Mouse (Mus musculus): ENCODE measurements around the gene Jmjd8. TPM values are rescaled to one million over a fixed set of nuclear protein-coding genes. Genes with fewer than 3 reads are reported as not detected.

Gene Jmjd8
- 61.9 and 63.0 TPM in 2 replicates for polyA plus RNA-seq (2015; fragmentation: Nextera tagmentation; extraction: Ambion mirVana)

DNA sequence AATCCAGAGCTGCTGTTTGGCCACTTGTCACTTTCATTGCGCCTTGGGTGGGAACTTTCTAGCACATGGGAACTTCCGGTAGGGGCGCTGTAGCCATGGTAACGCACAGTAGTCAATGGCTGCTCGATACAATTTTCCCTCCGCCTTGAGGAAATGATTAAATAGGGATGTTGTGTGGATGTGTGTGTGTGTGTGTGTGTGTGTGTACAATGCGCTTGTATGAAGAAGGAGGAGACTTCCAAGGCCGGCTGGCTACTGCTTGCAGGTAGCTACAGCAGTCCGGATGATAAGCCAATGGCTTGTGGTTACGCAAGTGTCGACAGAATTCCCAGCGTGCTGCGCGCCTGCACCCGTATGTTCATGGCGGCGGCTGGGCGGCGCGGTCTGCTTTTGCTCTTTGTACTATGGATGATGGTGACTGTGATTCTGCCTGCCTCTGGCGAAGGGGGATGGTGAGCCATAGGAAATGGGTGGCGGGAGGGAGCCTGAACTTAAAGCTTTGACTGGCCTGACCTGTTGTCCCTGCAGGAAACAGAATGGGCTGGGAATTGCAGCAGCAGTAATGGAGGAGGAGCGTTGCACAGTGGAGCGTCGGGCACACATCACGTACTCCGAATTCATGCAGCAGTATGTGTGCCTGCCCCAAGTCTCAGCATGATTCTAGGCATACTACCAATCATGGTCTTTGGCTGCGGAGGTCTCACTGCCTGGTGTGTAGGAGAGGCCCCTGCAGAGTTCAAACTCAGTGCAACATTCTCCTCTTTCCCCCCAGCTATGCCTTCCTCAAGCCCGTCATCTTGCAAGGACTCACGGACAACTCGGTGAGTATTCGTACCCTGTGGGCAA is at the start of gene Jmjd8:
TSS of gene Jmjd8 (plus strand) at position 156 of the 846 bp plus-strand sequence.
- Histone ChIP-seq H3K9me3 (no peaks in the 10 kb centered on the region), H3K4me1 (peaks cover 84% of the 10 kb centered on the region), H3K36me3 (replicated peaks) (0 out of 2 replicates have a peak, but pooled peaks cover 31% of the 10 kb centered on the region), H3K4me3 (peak within 1 kb of the TSS; percentile 66), H3K27me3 (replicated peaks) (no peaks in the 10 kb centered on the region), H3K4me2 (peak within 1 kb of the TSS; percentile 80), H3K27ac (peak within 1 kb of the TSS; percentile 91), H3K9ac (peak within 1 kb of the TSS; percentile 86)
- ATAC-seq (replicated peaks) = peak; percentile 59
- WGBS = 1% methylated on average over 32 of the region's 32 CpGs

DNA sequence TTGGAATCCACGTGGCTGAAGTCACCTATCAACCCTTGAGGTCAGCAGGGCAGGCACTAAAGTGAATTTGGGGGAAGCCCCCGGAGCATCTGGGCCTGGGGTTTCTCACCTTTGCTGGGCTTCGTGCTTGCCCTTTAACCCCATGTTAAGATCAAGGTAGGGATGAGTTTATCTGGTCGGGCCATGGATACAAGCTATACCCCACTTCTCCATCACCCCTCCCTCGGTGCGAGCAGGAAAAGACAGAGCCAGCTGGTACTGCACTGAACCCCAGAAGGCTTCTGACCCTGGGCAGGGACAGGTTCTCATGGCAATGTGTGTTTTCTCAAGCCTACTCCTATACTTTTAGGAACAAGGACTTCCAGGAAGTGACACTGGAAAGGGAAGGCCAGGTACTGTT is 47.3 kb upstream of the Jmjd8 start:
- Histone ChIP-seq H3K27me3 (replicated peaks) (no peaks in the 10 kb centered on the region), H3K27ac (no peak overlapping the region), H3K9me3 (no peaks in the 10 kb centered on the region), H3K4me2 (no peak overlapping the region), H3K36me3 (replicated peaks) (peaks cover 14% of the 10 kb centered on the region; the same call in 1 of the 2 replicates), H3K4me1 (peaks cover 24% of the 10 kb centered on the region), H3K4me3 (no peak overlapping the region), H3K9ac (no peak overlapping the region)
- no peak for ATAC-seq (replicated peaks)
- WGBS = 83% methylated on average over 6 of the region's 6 CpGs

- H3K36me3 ChIP-seq (replicated peaks) = peaks cover 19% of the 10 kb centered on the region; the same call in 1 of the 2 replicates
- H3K4me3 ChIP-seq = no peak overlapping the region
- 78% methylated on average over 7 of the region's 7 CpGs for WGBS
- H3K9me3 ChIP-seq = no peaks in the 10 kb centered on the region
- H3K4me2 ChIP-seq = no peak overlapping the region
- no peak overlapping the region for H3K27ac ChIP-seq
- peaks cover 24% of the 10 kb centered on the region for H3K4me1 ChIP-seq
- H3K9ac ChIP-seq = no peak overlapping the region
- no peaks in the 10 kb centered on the region for H3K27me3 ChIP-seq (replicated peaks)
- ATAC-seq (replicated peaks) = no peak
Measured at GRCm38 (mm10) chr17:25783086-25783485, 45.6 kb upstream of the Jmjd8 start.

DNA sequence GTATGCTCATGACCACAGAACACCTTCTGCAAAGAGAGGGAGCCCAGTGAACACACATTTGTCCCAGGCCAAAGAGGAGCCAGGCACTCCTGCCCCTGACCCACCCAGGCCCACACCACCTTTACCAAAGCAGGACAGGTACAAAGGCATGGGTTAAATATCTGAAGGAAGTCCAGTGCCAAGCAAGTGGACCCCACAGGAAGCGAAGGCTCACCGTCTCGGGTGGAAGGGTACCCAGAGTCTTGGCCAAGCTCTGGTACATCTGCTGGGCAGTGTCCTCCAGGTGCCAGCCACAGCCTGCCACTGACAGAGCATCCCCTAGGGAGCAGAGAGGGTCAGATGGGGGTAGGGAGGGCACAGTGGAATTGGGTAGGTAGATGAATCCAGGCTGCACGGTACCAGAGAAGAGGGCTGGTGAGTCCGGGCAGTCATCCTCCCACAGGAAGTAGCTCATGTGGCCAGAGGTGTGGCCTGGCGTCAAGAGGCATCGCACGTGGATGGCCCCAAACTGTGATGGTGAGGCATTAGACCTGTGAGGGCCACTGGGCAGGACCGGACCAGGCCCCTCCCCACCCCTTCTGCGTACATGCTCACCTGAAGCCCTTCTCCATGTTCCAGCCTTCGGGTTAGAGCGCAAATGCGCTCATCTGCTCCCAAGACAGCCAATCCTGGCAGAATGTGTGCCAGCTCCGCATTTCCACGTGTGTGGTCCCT is 44.6 kb upstream of the Jmjd8 start:
- ATAC-seq (replicated peaks) = 0 out of 2 replicates have a peak, but pooled peaks have one; percentile 6
- Histone ChIP-seq H3K4me3 (peak overlapping the region; percentile 74), H3K36me3 (replicated peaks) (peaks cover 20% of the 10 kb centered on the region; the same call in 1 of the 2 replicates), H3K27me3 (replicated peaks) (no peaks in the 10 kb centered on the region), H3K4me1 (peaks cover 24% of the 10 kb centered on the region), H3K9ac (peak overlapping the region; percentile 71), H3K9me3 (no peaks in the 10 kb centered on the region), H3K4me2 (peak overlapping the region; percentile 83), H3K27ac (no peak overlapping the region)
- 80% methylated on average over 15 of the region's 15 CpGs for WGBS

DNA sequence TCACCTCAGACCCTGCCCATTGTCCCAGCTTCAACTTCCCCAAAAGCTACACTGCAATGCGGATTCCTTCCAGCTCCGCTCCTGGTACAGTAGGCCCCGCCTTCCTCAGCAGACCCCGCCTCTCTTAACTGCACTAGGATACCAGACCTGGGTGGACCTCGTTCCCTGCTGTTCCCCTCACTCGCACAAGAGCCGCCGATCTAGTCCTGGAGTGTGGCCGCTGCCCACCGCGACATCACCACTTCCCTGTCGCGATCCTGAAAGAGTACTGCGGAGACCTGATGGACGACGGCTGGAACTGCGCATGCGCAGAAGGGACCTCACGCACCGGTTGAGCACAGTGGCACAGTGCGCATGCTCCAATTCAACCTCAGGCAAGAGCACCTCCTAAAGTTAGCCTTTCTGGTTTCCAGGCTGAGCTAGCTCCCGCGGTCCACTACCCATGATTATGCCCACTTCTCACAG is 43.4 kb upstream of the Jmjd8 start, which contains the start of gene Haghl:
TSS of gene Haghl (minus strand) at position 393 of the 465 bp plus-strand sequence.
- under 1% methylated on average over 23 of the region's 23 CpGs for WGBS
- Histone ChIP-seq H3K27me3 (replicated peaks) (no peaks in the 10 kb centered on the region), H3K27ac (peak within 1 kb of the TSS; percentile 89), H3K4me2 (peak within 1 kb of the TSS; percentile 83), H3K4me3 (peak within 1 kb of the TSS; percentile 74), H3K9me3 (no peaks in the 10 kb centered on the region), H3K36me3 (replicated peaks) (peaks cover 25% of the 10 kb centered on the region; the same call in 1 of the 2 replicates), H3K4me1 (peaks cover 24% of the 10 kb centered on the region), H3K9ac (peak within 1 kb of the TSS; percentile 71)
- peak; percentile 82 for ATAC-seq (replicated peaks)

- ATAC-seq (replicated peaks) = no peak
- WGBS = 90% methylated on average over 3 of the region's 3 CpGs
- H3K4me2 ChIP-seq = peak within 1 kb of the TSS; percentile 83
- H3K4me3 ChIP-seq = peak within 1 kb of the TSS; percentile 74
- peaks cover 33% of the 10 kb centered on the region for H3K4me1 ChIP-seq
- H3K27me3 ChIP-seq (replicated peaks) = no peaks in the 10 kb centered on the region
- peak within 1 kb of the TSS; percentile 71 for H3K9ac ChIP-seq
- peaks cover 25% of the 10 kb centered on the region; the same call in 1 of the 2 replicates for H3K36me3 ChIP-seq (replicated peaks)
- peak within 1 kb of the TSS; percentile 89 for H3K27ac ChIP-seq
- H3K9me3 ChIP-seq = no peaks in the 10 kb centered on the region
Measured at GRCm38 (mm10) chr17:25786280-25786679, 42.4 kb upstream of the Jmjd8 start, which contains the start of gene Ccdc78. Ccdc78 (plus strand) TSS chr17:25786580.

DNA sequence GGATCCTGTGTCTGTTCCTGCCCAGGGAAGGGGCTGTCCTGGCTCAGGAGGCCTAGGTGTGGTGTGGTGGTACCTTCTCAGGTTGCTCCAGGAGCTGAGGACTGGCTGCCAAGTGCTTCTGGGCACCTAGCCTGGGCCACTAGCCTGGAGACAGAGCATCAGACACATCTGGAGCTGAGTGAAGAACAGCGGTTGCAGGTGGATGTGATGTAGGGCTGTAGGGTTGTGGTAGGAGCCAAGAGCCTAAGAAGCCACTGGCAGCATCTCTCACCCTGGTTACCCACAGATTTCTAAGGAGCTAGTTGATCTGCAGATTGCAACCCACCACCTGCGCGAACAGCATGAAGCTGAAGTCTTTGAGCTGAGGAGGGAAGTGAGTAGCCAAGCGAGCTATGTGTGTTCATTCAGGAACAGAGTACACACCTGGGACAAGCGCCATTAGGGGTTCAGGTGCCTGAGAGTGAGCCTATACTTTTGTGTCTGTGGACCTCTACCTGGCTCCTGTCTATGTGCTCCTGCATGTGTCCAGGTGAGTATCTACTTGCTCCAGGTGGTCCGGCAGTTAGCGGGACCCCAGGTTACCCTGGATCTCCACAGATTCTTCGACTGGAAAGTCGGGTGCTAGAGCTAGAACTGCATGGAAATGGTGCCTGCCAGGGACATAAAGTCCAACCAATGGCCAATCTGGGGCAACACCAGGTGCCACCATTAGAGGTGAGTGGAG is 41.7 kb upstream of the Jmjd8 start:
- ATAC-seq (replicated peaks) = no peak
- 93% methylated on average over 9 of the region's 9 CpGs for WGBS
- no peak overlapping the region for H3K9ac ChIP-seq

GRCm38 (mm10) chr17:25791320-25791842 is 37.3 kb upstream of the Jmjd8 start:
- Histone ChIP-seq H3K27ac (peak overlapping the region; percentile 95), H3K4me2 (peak overlapping the region; percentile 95), H3K36me3 (replicated peaks) (peaks cover 11% of the 10 kb centered on the region; the same call in 1 of the 2 replicates), H3K27me3 (replicated peaks) (no peaks in the 10 kb centered on the region; the same call in 1 of the 2 replicates), H3K4me1 (peaks cover 44% of the 10 kb centered on the region), H3K9me3 (no peaks in the 10 kb centered on the region), H3K9ac (peak overlapping the region; percentile 83), H3K4me3 (peak overlapping the region; percentile 61)
- no peak; the same call in 1 of the 2 replicates for ATAC-seq (replicated peaks)
- 28% methylated on average over 19 of the region's 19 CpGs for whole genome bisulfite sequencing

More for the DNA sequence above, 41.7 kb upstream of the Jmjd8 start:
- H3K27me3 ChIP-seq (replicated peaks) = no peaks in the 10 kb centered on the region
- no peaks in the 10 kb centered on the region for H3K9me3 ChIP-seq
- no peak overlapping the region for H3K4me2 ChIP-seq
- H3K4me3 ChIP-seq = no peak overlapping the region
- no peak overlapping the region for H3K27ac ChIP-seq
- peaks cover 24% of the 10 kb centered on the region; the same call in 1 of the 2 replicates for H3K36me3 ChIP-seq (replicated peaks)
- peaks cover 37% of the 10 kb centered on the region for H3K4me1 ChIP-seq

DNA sequence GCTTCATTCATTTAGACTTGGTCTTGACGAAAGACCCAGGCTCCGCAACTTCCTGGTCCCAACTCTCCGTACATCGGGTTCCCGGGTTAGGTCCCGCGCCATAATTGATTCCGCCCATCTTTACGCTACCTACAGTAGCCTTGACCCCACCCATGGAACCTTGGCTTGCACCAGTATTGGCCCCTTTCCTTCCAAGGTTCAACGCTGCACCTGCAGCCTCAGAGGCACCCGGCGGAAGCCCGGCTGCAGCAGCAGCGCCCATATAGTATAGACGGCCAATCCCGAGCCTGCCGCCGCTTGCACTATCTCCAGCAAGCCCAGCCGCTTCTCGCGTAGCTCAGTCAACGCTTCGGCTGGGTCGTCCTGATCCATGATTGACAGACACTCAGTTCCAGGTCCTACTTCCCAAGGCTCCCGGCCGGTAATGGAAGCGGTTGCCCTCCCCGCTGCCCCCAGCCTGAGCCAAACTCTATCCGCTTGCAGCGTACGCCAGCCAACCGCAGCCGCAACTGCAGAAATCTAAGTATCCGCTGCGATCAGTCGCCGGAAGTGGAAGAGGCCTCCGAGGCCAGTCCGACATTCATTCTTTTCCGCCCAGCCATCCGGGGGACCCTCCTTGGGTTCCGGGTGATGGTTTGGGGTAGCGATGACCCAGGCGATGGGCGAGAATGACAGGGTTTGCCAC is 36.7 kb upstream of the Jmjd8 start:
- Histone ChIP-seq H3K27ac (peak overlapping the region; percentile 95), H3K9ac (peak overlapping the region; percentile 83), H3K4me2 (peak overlapping the region; percentile 95), H3K4me3 (peak overlapping the region; percentile 61), H3K9me3 (no peaks in the 10 kb centered on the region), H3K36me3 (replicated peaks) (peaks cover 11% of the 10 kb centered on the region; the same call in 1 of the 2 replicates), H3K27me3 (replicated peaks) (no peaks in the 10 kb centered on the region; the same call in 1 of the 2 replicates), H3K4me1 (peaks cover 50% of the 10 kb centered on the region)
- ATAC-seq (replicated peaks) = peak; percentile 75
- WGBS = under 1% methylated on average over 45 of the region's 45 CpGs

DNA sequence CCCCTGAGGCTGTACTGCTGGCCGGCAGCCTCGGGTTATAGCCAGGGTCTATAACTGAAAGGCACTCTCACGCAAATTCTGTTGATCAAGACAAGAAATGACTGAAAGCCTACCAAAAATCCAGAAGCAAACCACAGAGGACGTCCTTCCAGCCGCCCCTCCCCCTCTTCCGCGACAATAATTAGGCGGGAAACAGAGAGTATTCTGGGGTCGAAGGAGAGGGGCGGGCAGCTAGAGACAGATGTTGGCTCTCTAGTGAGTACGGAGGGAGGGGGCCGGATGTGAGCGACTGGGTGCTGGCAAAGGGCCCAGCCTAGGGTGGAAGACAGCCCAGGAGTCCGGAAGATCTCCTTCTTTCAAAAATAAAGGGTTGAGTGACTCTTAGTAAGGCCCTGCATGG is 36.1 kb upstream of the Jmjd8 start, which contains the start of gene Fam173a:
TSS of gene Fam173a (minus strand) at position 287 of the 400 bp plus-strand sequence.
- Histone ChIP-seq H3K27me3 (replicated peaks) (no peaks in the 10 kb centered on the region; the same call in 1 of the 2 replicates), H3K9ac (peak within 1 kb of the TSS; percentile 83), H3K4me1 (peaks cover 55% of the 10 kb centered on the region), H3K4me3 (peak within 1 kb of the TSS; percentile 61), H3K36me3 (replicated peaks) (peaks cover 10% of the 10 kb centered on the region; the same call in 1 of the 2 replicates), H3K9me3 (no peaks in the 10 kb centered on the region), H3K4me2 (peak within 1 kb of the TSS; percentile 95), H3K27ac (peak within 1 kb of the TSS; percentile 95)
- ATAC-seq (replicated peaks) = peak; percentile 50
- 0% methylated on average over 14 of the region's 14 CpGs for WGBS
